ENCODE assay signal across 23 mouse cellular contexts in genomic region chr12:65571633-65572032, GRCm38 (mm10).
"Had no signal": no experiment of that assay in that cellular context is flagged by ENCODE, and none has a peak within 500 bp of the region (broad histone marks: within the 10 kb centered on the region; RNA-seq: fewer than 3 reads in every experiment).

No protein-coding gene starts in this region.

- H3K4me3 ChIP-seq: heart, embryonic 10.5 days; heart, embryonic 13.5 days; heart, embryonic 15.5 days; hindbrain, embryonic 13.5 days; hindbrain, embryonic 15.5 days; kidney, embryonic 15.5 days; limb, embryonic 13.5 days; limb, embryonic 15.5 days; liver, embryonic 12.5 days had no signal

- ATAC-seq: hindbrain, postnatal 0 days; intestine, embryonic 16.5 days; liver, embryonic 12.5 days had no signal

- H3K27ac ChIP-seq: heart, embryonic 10.5 days; heart, embryonic 13.5 days; heart, embryonic 15.5 days; hindbrain, embryonic 13.5 days; hindbrain, embryonic 15.5 days; hindbrain, postnatal 0 days; kidney, embryonic 15.5 days; kidney, postnatal 0 days; limb, embryonic 13.5 days; limb, embryonic 15.5 days; liver, embryonic 12.5 days; liver, embryonic 14.5 days had no signal

- H3K36me3 ChIP-seq: heart, embryonic 10.5 days; heart, embryonic 13.5 days; heart, embryonic 15.5 days; hindbrain, embryonic 13.5 days; hindbrain, embryonic 15.5 days; kidney, embryonic 15.5 days; limb, embryonic 13.5 days; limb, embryonic 15.5 days; liver, embryonic 12.5 days had no signal

- H3K4me1 ChIP-seq: heart, embryonic 10.5 days; heart, embryonic 13.5 days; heart, embryonic 15.5 days; hindbrain, embryonic 13.5 days; hindbrain, embryonic 15.5 days; kidney, embryonic 15.5 days; limb, embryonic 13.5 days; limb, embryonic 15.5 days; liver, embryonic 12.5 days had no signal

- DNase-seq: gastrocnemius, postnatal 14 days; gastrocnemius, postnatal 36 days; kidney, adult 11 months; kidney, adult 2 months; kidney, adult 9 months; kidney, postnatal 14 days; kidney, postnatal 36 days; layer of hippocampus, adult 9-11 months; layer of hippocampus, postnatal 36 days; left cerebral cortex, postnatal 4 days had no signal

- H3K4me2 ChIP-seq: heart, embryonic 13.5 days; heart, embryonic 15.5 days; hindbrain, embryonic 13.5 days; hindbrain, embryonic 15.5 days; kidney, embryonic 15.5 days; limb, embryonic 13.5 days; limb, embryonic 15.5 days; liver, embryonic 12.5 days had no signal

- H3K9ac ChIP-seq: heart, embryonic 13.5 days; heart, embryonic 15.5 days; hindbrain, embryonic 13.5 days; hindbrain, embryonic 15.5 days; kidney, embryonic 15.5 days; limb, embryonic 13.5 days; limb, embryonic 15.5 days; liver, embryonic 12.5 days; liver, embryonic 14.5 days had no signal

- H3K27me3 ChIP-seq: heart, embryonic 13.5 days; heart, embryonic 15.5 days; hindbrain, embryonic 13.5 days; hindbrain, embryonic 15.5 days; kidney, embryonic 15.5 days; limb, embryonic 13.5 days; limb, embryonic 15.5 days; liver, embryonic 12.5 days had no signal

- H3K9me3 ChIP-seq: heart, embryonic 10.5 days; heart, embryonic 13.5 days; heart, embryonic 15.5 days; hindbrain, embryonic 13.5 days; hindbrain, embryonic 15.5 days; kidney, embryonic 15.5 days; limb, embryonic 13.5 days; limb, embryonic 15.5 days had no signal
